Mouse (Mus musculus) E14TG2a.4 (cell line): ENCODE results near the gene Rin2.

Source experiments
- H3K27me3 ChIP-seq: 2 replicates; pipeline ENCODE4 v1.6.1; 2014; ENCODE audit warnings: low read length, control low read depth; ENCODE audit not compliant: insufficient read depth
- H3K36me3 ChIP-seq: 2 replicates; pipeline ENCODE4 v1.6.1; 2014; ENCODE audit warnings: low read length, control low read depth; ENCODE audit not compliant: insufficient read depth
- H3K4me1 ChIP-seq: replicated peaks from 2 replicates; pipeline ENCODE4 v1.6.1; 2014; ENCODE audit warnings: low read depth, low read length, control low read depth
- H3K4me3 ChIP-seq: replicated peaks from 2 replicates; pipeline ENCODE4 v1.5.1; 2014; ENCODE audit warnings: mild to moderate bottlenecking, low read length
- H3K9me3 ChIP-seq: 2 replicates; pipeline ENCODE4 v1.6.1; 2014; ENCODE audit warnings: low read length, control low read depth
- CTCF ChIP-seq: conservative IDR thresholded peaks from 2 replicates; pipeline ENCODE4 v1.5.1; 2014; ENCODE audit warnings: low read length
- NANOG ChIP-seq: IDR thresholded peaks from 2 replicates; pipeline ENCODE4 v1.6.1; 2014; ENCODE audit warnings: borderline replicate concordance, low read length, mixed read lengths
- POU5F1 ChIP-seq: IDR thresholded peaks from 2 replicates; pipeline ENCODE4 v1.6.1; 2014; ENCODE audit warnings: low read length, borderline replicate concordance

Rin2 gene

DNA sequence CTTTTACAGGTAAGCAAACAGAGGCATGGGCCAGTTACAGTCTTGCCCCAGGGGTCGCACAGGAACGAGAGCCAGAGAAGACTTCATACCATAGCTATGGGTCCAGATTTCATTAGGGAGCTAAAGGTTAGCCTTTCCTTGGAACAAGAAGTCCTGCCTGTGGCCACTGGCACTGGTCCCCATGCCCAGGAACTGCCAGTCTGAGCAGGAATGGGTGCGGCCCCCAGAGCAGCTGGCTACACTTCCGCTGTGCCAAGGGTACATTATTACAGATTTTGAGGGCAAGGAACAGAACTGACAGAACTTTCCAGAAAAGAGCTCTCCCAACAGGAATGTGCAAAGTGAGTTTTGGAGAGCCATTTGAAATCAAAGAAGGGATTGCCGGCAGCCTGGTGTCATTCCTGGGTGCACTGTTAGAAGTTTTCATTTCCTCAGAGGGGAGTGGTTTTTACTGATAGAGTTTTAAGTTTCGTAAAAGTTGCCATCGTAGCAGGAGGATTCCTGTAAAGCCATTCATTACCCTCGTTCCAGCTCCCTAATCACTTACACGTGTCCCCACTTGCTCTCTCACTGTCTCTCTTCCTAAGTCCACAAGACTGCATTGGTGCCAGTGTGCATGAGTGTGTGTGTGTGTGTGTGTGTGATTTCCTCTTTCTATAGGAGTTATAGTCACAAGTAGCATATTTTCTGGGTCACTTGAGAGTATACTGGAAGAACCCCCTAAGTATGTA, 126.5 kb downstream of the Rin2 start:
- Histone ChIP-seq H3K4me1 (peaks cover 24% of the 10 kb centered on the region), H3K9me3 (no peaks in the 10 kb centered on the region), H3K27me3 (no peaks in the 10 kb centered on the region), H3K4me3 (no peak overlapping the region), H3K36me3 (no peaks in the 10 kb centered on the region)
- TF ChIP-seq NANOG, result no peak
- TF ChIP-seq POU5F1, result no peak
- no peak for TF ChIP-seq CTCF

DNA sequence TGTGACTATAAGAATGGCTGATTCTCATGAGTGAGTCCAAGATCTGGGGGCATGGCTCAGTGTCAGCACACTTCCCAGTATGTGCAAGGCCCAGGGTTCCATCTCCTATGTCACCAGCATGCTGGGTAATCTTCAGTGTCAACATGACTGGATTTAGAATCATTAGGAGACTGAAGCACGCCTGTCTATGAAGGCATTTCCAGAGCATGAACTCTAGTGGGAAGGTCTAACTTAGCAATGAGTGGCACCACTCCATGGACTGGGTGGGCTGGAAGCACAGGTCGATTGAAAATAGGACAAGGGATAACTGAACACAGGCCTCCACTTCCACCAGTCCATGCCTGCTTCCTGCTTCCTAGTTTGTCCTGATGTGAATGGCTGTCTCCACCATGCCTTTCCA, 127.6 kb downstream of the Rin2 start:
- no peak overlapping the region for H3K4me3 ChIP-seq
- no peaks in the 10 kb centered on the region for H3K27me3 ChIP-seq
- peaks cover 19% of the 10 kb centered on the region for H3K4me1 ChIP-seq
- no peaks in the 10 kb centered on the region for H3K9me3 ChIP-seq
- H3K36me3 ChIP-seq, result no peaks in the 10 kb centered on the region
- TF ChIP-seq NANOG, result no peak
- no peak for TF ChIP-seq CTCF
- no peak for TF ChIP-seq POU5F1

GRCm38 (mm10) chr2:145803822-145804342, 128.9 kb downstream of the Rin2 start:
- Histone ChIP-seq H3K4me3 (no peak overlapping the region), H3K4me1 (peaks cover 7% of the 10 kb centered on the region), H3K36me3 (no peaks in the 10 kb centered on the region), H3K27me3 (no peaks in the 10 kb centered on the region), H3K9me3 (no peaks in the 10 kb centered on the region)
- TF ChIP-seq CTCF (no peak), POU5F1 (no peak), NANOG (no peak)

DNA sequence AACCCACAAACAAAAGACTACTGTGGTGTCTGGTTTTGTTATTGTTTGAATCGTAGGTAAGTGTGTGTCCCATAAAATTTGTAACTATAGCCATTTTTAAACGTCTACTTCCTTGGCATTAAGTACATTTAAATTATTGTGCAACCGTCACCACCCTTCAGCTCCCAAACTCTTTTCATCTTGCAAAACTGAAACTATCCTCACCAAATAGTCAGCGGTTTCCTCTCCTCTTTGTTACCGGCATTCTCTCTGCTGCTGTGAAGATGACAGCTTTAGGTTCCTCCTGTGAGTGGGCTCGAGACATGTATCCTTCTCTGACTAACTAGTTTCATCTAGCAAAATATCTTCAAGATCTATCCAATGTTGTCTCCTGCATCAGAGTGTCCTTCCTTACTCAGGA, 129.5 kb downstream of the Rin2 start:
- Histone ChIP-seq H3K9me3 (no peaks in the 10 kb centered on the region), H3K36me3 (no peaks in the 10 kb centered on the region), H3K27me3 (no peaks in the 10 kb centered on the region), H3K4me3 (no peak overlapping the region), H3K4me1 (peaks cover under 1% of the 10 kb centered on the region)
- TF ChIP-seq POU5F1 (no peak), NANOG (no peak), CTCF (no peak)

DNA sequence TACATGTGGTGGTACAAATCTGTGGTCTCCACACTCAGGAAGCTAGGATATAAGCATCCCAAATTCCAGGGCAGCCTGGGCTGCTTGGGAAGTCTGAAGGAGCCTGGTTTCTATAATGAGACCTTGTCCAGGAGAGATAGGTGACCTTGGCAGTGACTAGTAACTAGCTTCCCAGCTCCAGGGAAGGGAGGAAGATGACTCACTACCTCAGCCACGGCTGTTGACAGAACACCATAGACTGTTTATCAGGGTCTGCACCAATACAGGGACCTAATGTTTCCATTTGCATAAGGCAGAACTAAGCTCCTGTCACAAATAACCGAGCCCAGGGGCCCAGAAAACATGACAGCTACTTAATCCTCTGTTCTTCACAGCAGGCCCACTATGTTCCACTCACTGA, 132.3 kb downstream of the Rin2 start:
- H3K36me3 ChIP-seq, result no peaks in the 10 kb centered on the region
- H3K9me3 ChIP-seq, result no peaks in the 10 kb centered on the region
- H3K4me1 ChIP-seq, result no peaks in the 10 kb centered on the region
- no peaks in the 10 kb centered on the region for H3K27me3 ChIP-seq
- no peak for TF ChIP-seq POU5F1
- no peak for TF ChIP-seq CTCF
- no peak for TF ChIP-seq NANOG
- no peak overlapping the region for H3K4me3 ChIP-seq

DNA sequence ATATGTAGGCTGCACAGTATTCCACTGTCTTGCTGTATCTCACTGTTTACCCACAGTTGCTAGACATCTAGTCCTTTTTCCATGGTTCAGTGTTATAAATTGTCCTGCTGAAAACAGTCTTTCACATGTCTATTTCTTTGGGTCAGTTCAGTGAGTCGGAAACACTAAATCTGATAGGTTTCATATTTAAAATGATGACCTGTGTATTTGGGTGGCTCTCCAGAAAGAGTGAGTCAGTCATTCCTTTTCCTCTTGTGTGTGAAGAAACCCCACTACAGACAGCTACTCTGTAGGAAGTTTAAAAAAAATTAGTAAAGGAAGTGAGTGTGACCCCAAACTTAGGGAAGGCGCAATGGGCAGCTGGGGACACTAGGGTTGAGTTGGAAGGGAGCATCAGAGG, 133.2 kb downstream of the Rin2 start:
- no peak overlapping the region for H3K4me3 ChIP-seq
- H3K36me3 ChIP-seq, result no peaks in the 10 kb centered on the region
- H3K4me1 ChIP-seq, result no peaks in the 10 kb centered on the region
- no peaks in the 10 kb centered on the region for H3K9me3 ChIP-seq
- no peak for TF ChIP-seq NANOG
- H3K27me3 ChIP-seq, result no peaks in the 10 kb centered on the region

GRCm38 (mm10) chr2:145808667-145809066, 133.7 kb downstream of the Rin2 start:
- no peaks in the 10 kb centered on the region for H3K9me3 ChIP-seq
- H3K36me3 ChIP-seq, result no peaks in the 10 kb centered on the region
- H3K4me3 ChIP-seq, result no peak overlapping the region
- TF ChIP-seq POU5F1 (no peak), NANOG (no peak), CTCF (no peak)
- no peaks in the 10 kb centered on the region for H3K27me3 ChIP-seq
- no peaks in the 10 kb centered on the region for H3K4me1 ChIP-seq

DNA sequence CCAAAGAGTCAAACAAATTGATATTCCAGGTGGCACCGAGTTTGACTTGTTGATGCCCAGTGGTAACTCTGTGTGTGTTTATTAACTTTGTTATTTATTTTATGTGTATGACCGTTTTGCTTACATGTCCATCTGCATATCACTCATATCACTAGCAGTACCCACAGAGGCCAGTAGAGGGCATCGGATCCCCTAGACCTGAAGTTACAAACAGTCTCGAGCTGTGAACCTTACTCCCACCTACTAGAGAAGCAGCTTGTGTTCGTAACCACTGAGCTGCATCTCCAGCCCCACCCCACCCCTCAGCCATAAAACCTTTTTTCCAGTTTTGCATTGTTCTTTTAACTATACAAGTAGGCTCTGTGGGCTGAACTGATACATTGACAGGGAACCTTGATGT, 135.7 kb downstream of the Rin2 start:
- Histone ChIP-seq H3K27me3 (no peaks in the 10 kb centered on the region), H3K36me3 (no peaks in the 10 kb centered on the region), H3K4me3 (no peak overlapping the region), H3K4me1 (no peaks in the 10 kb centered on the region), H3K9me3 (no peaks in the 10 kb centered on the region)
- TF ChIP-seq POU5F1 (no peak), CTCF (peak; percentile 34)

DNA sequence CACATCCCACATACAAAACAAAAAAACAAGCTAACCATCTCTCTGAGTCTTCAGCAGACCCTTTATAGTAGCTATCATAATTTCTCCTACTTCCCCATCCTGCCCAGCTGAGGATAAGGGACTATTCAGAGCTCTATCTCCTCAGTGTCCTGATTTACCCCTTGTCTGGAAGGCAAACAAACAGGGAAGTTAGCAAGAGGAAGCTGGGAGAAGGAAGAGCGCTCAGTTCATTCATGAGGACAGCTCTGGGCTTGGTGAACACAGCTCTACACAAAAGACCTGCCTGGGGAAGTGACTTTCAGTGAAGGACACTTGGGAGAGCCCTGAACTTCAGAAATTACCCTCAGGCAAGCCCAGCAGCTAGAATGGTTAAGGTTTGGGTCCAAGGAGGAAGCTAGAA, 137.8 kb downstream of the Rin2 start:
- no peak overlapping the region for H3K4me3 ChIP-seq
- no peak for TF ChIP-seq POU5F1
- H3K36me3 ChIP-seq, result no peaks in the 10 kb centered on the region
- H3K4me1 ChIP-seq, result no peaks in the 10 kb centered on the region
- H3K27me3 ChIP-seq, result no peaks in the 10 kb centered on the region
- H3K9me3 ChIP-seq, result no peaks in the 10 kb centered on the region
